ENCODE assay signal across 8 mouse cellular contexts in genomic region chr3:94413031-94413679, GRCm38 (mm10). TPM values are rescaled to one million over a fixed set of nuclear protein-coding genes. Genes with fewer than 3 reads are reported as not detected.
DNase-seq lines count a peak whose midpoint lies in the region; ATAC-seq and TF ChIP-seq lines count a peak whose summit lies in the region.

Gene Tdrkh (plus strand): TSS chr3:94413273.

- peaks cover 12% of the 10 kb centered on the region for H3K4me1 ChIP-seq in erythroblast, embryonic 14.5 days (ENCODE audit: control insufficient read depth)
- H3K4me1 ChIP-seq in heart, embryonic 10.5 days = peaks cover 14% of the 10 kb centered on the region
- H3K4me1 ChIP-seq in kidney, embryonic 14.5 days (ENCODE audit: control insufficient read depth, insufficient read depth, low read length) = peaks cover 6% of the 10 kb centered on the region; the same call in 1 of the 2 replicates
- peaks cover 8% of the 10 kb centered on the region; the same call in 1 of the 2 replicates for H3K4me1 ChIP-seq in limb, embryonic 14.5 days (ENCODE audit: control insufficient read depth, insufficient read depth, low read length)
- H3K4me1 ChIP-seq in midbrain, embryonic 16.5 days (ENCODE audit: control insufficient read depth, insufficient read depth, low read length) = peaks cover 14% of the 10 kb centered on the region
- H3K4me1 ChIP-seq in spleen, adult 2 months (ENCODE audit: control insufficient read depth, insufficient read depth, insufficient read length) = peaks cover 3% of the 10 kb centered on the region; the same call in 1 of the 2 replicates

- peak within 1 kb of the TSS; percentile 63 for H3K4me3 ChIP-seq in erythroblast, embryonic 14.5 days (replicated peaks)
- H3K4me3 ChIP-seq in heart, embryonic 10.5 days = peak within 1 kb of the TSS; percentile 69
- H3K4me3 ChIP-seq in kidney, embryonic 14.5 days (ENCODE audit: low read length) = peak within 1 kb of the TSS; percentile 38
- H3K4me3 ChIP-seq in limb, embryonic 14.5 days (replicated peaks; ENCODE audit: low read length) = peak within 1 kb of the TSS; percentile 41
- peak within 1 kb of the TSS; percentile 84 for H3K4me3 ChIP-seq in midbrain, embryonic 16.5 days (ENCODE audit: low read depth, low read length)
- peak within 1 kb of the TSS; percentile 67 for H3K4me3 ChIP-seq in spleen, adult 2 months (ENCODE audit: extremely low read depth, insufficient read depth, insufficient read length)

- peaks cover 4% of the 10 kb centered on the region; the same call in 1 of the 2 replicates for H3K9me3 ChIP-seq in erythroblast, embryonic 14.5 days (ENCODE audit: control insufficient read depth, low read length)
- no peaks in the 10 kb centered on the region for H3K9me3 ChIP-seq in heart, embryonic 10.5 days
- no peaks in the 10 kb centered on the region for H3K9me3 ChIP-seq in kidney, embryonic 14.5 days (ENCODE audit: control insufficient read depth, low read length)
- H3K9me3 ChIP-seq in limb, embryonic 14.5 days (ENCODE audit: control insufficient read depth, low read length) = no peaks in the 10 kb centered on the region
- no peaks in the 10 kb centered on the region for H3K9me3 ChIP-seq in midbrain, embryonic 16.5 days (replicated peaks; ENCODE audit: control insufficient read depth, low read length, poor library complexity, severe bottlenecking)

- peak; percentile 99 for ATAC-seq in kidney, embryonic 14.5 days (ENCODE audit: low FRiP score, low TSS enrichment)
- peak; percentile 99 for ATAC-seq in limb, embryonic 14.5 days (ENCODE audit: low FRiP score, low read depth)
- ATAC-seq in midbrain, embryonic 16.5 days = peak; percentile 100

- peak within 1 kb of the TSS; percentile 65 for H3K27ac ChIP-seq in heart, embryonic 10.5 days
- H3K27ac ChIP-seq in kidney, embryonic 14.5 days (ENCODE audit: low read depth, low read length) = no peak within 1 kb of the TSS
- H3K27ac ChIP-seq in limb, embryonic 14.5 days (replicated peaks; ENCODE audit: low read depth, low read length) = no peak within 1 kb of the TSS
- peak within 1 kb of the TSS; percentile 87 for H3K27ac ChIP-seq in midbrain, embryonic 16.5 days (ENCODE audit: low read length)
- H3K27ac ChIP-seq in spleen, adult 2 months (ENCODE audit: insufficient read depth, low read length) = no peak within 1 kb of the TSS

- H3K36me3 ChIP-seq in erythroblast, embryonic 14.5 days (ENCODE audit: control insufficient read depth) = no peaks in the 10 kb centered on the region
- no peaks in the 10 kb centered on the region for H3K36me3 ChIP-seq in heart, embryonic 10.5 days
- no peaks in the 10 kb centered on the region for H3K36me3 ChIP-seq in kidney, embryonic 14.5 days (ENCODE audit: control insufficient read depth, insufficient read depth, low read length)
- no peaks in the 10 kb centered on the region for H3K36me3 ChIP-seq in limb, embryonic 14.5 days (ENCODE audit: control insufficient read depth, insufficient read depth, low read length)
- H3K36me3 ChIP-seq in midbrain, embryonic 16.5 days (ENCODE audit: control insufficient read depth, insufficient read depth, low read length) = no peaks in the 10 kb centered on the region
- no peaks in the 10 kb centered on the region for H3K36me3 ChIP-seq in spleen, adult 2 months (ENCODE audit: control insufficient read depth, insufficient read depth, low read length)

- peak within 1 kb of the TSS; percentile 58 for H3K9ac ChIP-seq in kidney, embryonic 14.5 days (ENCODE audit: low read depth, low read length)
- peak within 1 kb of the TSS; percentile 42 for H3K9ac ChIP-seq in limb, embryonic 14.5 days (ENCODE audit: low read depth, low read length, severe bottlenecking)
- H3K9ac ChIP-seq in midbrain, embryonic 16.5 days (ENCODE audit: low read depth, low read length) = peak within 1 kb of the TSS; percentile 82

- peaks cover 14% of the 10 kb centered on the region for H3K27me3 ChIP-seq in erythroblast, embryonic 14.5 days (ENCODE audit: control insufficient read depth)
- 0 out of 2 replicates have a peak, but pooled peaks cover 4% of the 10 kb centered on the region for H3K27me3 ChIP-seq in heart, embryonic 10.5 days (ENCODE audit: insufficient read depth, poor library complexity, severe bottlenecking)
- 0 out of 2 replicates have a peak, but pooled peaks cover 3% of the 10 kb centered on the region for H3K27me3 ChIP-seq in kidney, embryonic 14.5 days (ENCODE audit: control insufficient read depth, insufficient read depth, low read length)
- no peaks in the 10 kb centered on the region for H3K27me3 ChIP-seq in limb, embryonic 14.5 days (ENCODE audit: control insufficient read depth, insufficient read depth, low read length)
- H3K27me3 ChIP-seq in midbrain, embryonic 16.5 days (ENCODE audit: control insufficient read depth, insufficient read depth, low read depth, low read length) = no peaks in the 10 kb centered on the region
- 0 out of 2 replicates have a peak, but pooled peaks cover 1% of the 10 kb centered on the region for H3K27me3 ChIP-seq in spleen, adult 2 months (ENCODE audit: control insufficient read depth, insufficient read depth, low read length)

- TF ChIP-seq CTCF in spleen, adult 2 months (IDR thresholded peaks at IDR 0.05; ENCODE audit: extremely low read depth, insufficient read depth, insufficient read length, insufficient replicate concordance) = no peak

- DNase-seq in 3T3-L1 (ENCODE audit: low read depth, low spot score) = peak; percentile 96
- peak; percentile 97 for DNase-seq in brain, embryonic 18.5 days (ENCODE audit: low read depth, low spot score)
- DNase-seq in heart, embryonic 10.5 days (ENCODE audit: low spot score) = peak; percentile 98
- peak; percentile 96 for DNase-seq in limb, embryonic 14.5 days (ENCODE audit: low spot score)
- peak; percentile 89 for DNase-seq in spleen, adult 2 months (ENCODE audit: low read depth in 1 of 2, low spot score in 2 of 2)

- TF ChIP-seq POLR2A in limb, embryonic 14.5 days (IDR thresholded peaks at IDR 0.05; ENCODE audit: borderline replicate concordance, extremely low read depth, insufficient read depth, insufficient read length) = no peak
- TF ChIP-seq POLR2A in spleen, adult 2 months (IDR thresholded peaks at IDR 0.05; ENCODE audit: low read depth, low read length) = no peak

- 11% methylated on average over 52 of the region's 52 CpGs for WGBS in heart, embryonic 10.5 days
- WGBS in kidney, embryonic 14.5 days = 9% methylated on average over 52 of the region's 52 CpGs
- WGBS in limb, embryonic 14.5 days = 9% methylated on average over 52 of the region's 52 CpGs
- 3% methylated on average over 52 of the region's 52 CpGs for whole genome bisulfite sequencing in midbrain, embryonic 16.5 days
- 9% methylated on average over 52 of the region's 52 CpGs for WGBS in spleen, adult 2 months

- H3K4me2 ChIP-seq in kidney, embryonic 14.5 days (replicated peaks; ENCODE audit: low read depth, low read length) = peak within 1 kb of the TSS; percentile 74
- peak within 1 kb of the TSS; percentile 64 for H3K4me2 ChIP-seq in limb, embryonic 14.5 days (replicated peaks; ENCODE audit: low read depth, low read length, severe bottlenecking)
- peak within 1 kb of the TSS; percentile 95 for H3K4me2 ChIP-seq in midbrain, embryonic 16.5 days (ENCODE audit: low read length)

RNA-seq across cellular contexts. Expression of gene Tdrkh, which starts in this region (rescaled TPM):
- 0.01 and 0.07 TPM in 2 replicates for polyA plus RNA-seq in erythroblast, embryonic 14.5 days (2012)
- polyA plus RNA-seq in heart, embryonic 10.5 days (2016; fragmentation: Nextera tagmentation; extraction: Ambion mirVana) = 9.3 and 11.1 TPM in 2 replicates
- polyA plus RNA-seq in kidney, embryonic 14.5 days (2014; fragmentation: Nextera tagmentation; extraction: Ambion mirVana) = 13.1 and 13.3 TPM in 2 replicates
- 1.5 and 2.8 TPM in 2 replicates for polyA plus RNA-seq in limb, embryonic 14.5 days (2012; rRNA removed)
- polyA plus RNA-seq in limb, embryonic 14.5 days (2014; fragmentation: Nextera tagmentation; extraction: Ambion mirVana) = 7.4 and 8.3 TPM in 2 replicates
- 50.7 and 54.9 TPM in 2 replicates for polyA plus RNA-seq in midbrain, embryonic 16.5 days (2015; fragmentation: Nextera tagmentation; extraction: Ambion mirVana)
- polyA plus RNA-seq in spleen, adult 2 months (2012; rRNA removed) = 0.15 and 0.19 TPM in 2 replicates

Comparison
In these comparisons a context has a peak if more than half of its experiments do, and no peak if none do; other contexts are left out.
1. Peak in DNase-seq and H3K4me3 ChIP-seq in spleen, adult 2 months; RNA of the gene not detected or under 1 TPM.
2. H3K27ac ChIP-seq: peak in heart, embryonic 10.5 days (single experiment) and midbrain, embryonic 16.5 days (single experiment); none in kidney, embryonic 14.5 days (single experiment), limb, embryonic 14.5 days (single experiment) and spleen, adult 2 months (single experiment).
3. Peak in every context shown above with its lines, with median percentiles within 50 percentile points of each other: DNase-seq, H3K4me3 ChIP-seq, ATAC-seq, H3K4me2 ChIP-seq and H3K9ac ChIP-seq.